Mouse (Mus musculus) small intestine, adult 2 months (tissue): ENCODE measurements at regions not wholly inside any gene's neighbourhood (a gene's known extent, or its start where the extent isn't known, plus 50 kb on each side); places are given as distances from the start of the nearest gene placed in this dataset.

Experiments
- CTCF ChIP-seq: fragments of 200-500 bp; IDR thresholded peaks from 2 replicates; pipeline ENCODE4 v1.5.1; 2012; ENCODE audit warnings: low read depth, mild to moderate bottlenecking, control low read depth, inconsistent platforms, low read length, moderate library complexity, mixed read lengths; ENCODE audit not compliant: insufficient replicate concordance, insufficient read length; ENCODE audit errors: extremely low read depth
- POLR2A ChIP-seq: fragments of 200-500 bp; IDR thresholded peaks from 2 replicates; pipeline ENCODE4 v1.6.1; 2012; ENCODE audit warnings: low read depth, mild to moderate bottlenecking, control low read depth, inconsistent platforms, low read length, moderate library complexity

DNA sequence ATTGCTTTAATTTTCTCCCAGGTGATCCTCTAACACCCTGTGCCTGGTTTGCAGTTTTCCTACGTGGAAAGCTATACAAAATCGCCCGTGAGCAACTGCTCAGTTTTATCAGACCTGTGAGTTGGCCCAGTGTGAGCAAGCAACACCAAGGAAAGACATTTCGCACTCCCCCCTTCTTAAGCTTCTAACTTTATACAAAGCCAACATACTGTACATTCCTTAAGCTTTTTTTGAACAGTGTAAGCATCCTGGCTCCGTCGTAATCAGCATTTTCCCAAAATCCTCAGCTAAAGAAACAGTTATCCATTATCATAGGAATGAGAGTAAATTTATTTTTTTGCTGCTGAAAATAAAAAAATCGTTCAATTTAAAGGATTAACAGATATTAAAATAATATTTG is 52.0 kb upstream of the Rgmb start:
- TF ChIP-seq POLR2A (no peak), CTCF (no peak)
